Mouse (Mus musculus): ENCODE data around the gene Sv2c.

DNA sequence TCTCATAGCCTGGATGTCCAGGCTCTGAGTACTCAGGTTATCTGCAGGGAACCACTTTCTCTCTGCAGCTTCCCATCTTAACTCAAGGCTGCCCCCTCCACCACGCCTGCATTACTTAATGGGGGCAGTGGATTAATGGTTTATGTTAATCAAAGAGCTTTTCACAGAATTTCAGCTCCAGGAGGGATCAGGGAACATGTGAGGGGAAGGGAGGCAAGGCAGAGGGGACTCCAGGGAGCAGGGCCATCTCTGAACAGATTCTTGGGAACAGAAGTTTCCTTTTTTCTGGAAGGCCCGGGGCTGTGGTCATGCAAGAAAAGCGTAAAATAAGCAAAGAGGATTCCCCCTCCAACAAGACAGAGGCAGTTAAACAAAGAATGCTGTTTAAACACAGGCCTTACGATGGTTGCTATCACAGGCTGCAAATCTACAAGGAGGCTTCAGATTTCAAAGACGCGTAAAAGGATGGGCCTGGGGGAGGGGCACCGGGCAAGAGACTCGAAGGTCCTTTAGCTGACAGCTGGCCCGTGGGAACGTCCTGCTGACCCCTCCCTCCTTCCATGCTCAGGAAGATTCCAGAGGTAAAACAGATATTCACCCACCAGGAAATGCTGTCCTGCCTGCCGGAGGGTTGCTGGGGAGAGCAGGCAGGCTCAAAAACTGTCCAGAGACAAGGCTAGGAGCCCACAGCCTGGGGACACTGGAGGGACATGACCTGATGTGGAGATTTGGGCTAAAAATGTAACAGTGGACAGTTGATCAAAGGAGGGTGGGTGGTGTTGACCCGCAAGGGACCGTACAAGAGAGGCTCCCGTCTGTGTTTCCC, 172.5 kb downstream of the Sv2c start:
- TF ChIP-seq CTCF (IDR thresholded peaks at IDR 0.05; ENCODE audit: low read depth) (no peak), EP300 (optimal IDR thresholded peaks at IDR 0.05) (no peak)

Data from stomach, postnatal 0 days (tissue).